Mouse (Mus musculus) midbrain, embryonic 16.5 days (tissue): ENCODE results near the gene Ctrc. TPM values are rescaled to one million over a fixed set of nuclear protein-coding genes. Genes with fewer than 3 reads are reported as not detected.

Source experiments
- ATAC-seq: fragments of 200-750 bp; cut with Nextera tagmentation; 2 replicates; pipeline ENCODE4 v1.8.0; 2017; ENCODE audit warnings: moderate TSS enrichment
- H3K27ac ChIP-seq: fragments of 300-500 bp; sonication (generic); 2 replicates; pipeline ENCODE4 v1.5.1; 2014; ENCODE audit warnings: mild to moderate bottlenecking, low read length, mixed read lengths
- H3K27me3 ChIP-seq: fragments of 300-500 bp; sonication (generic); 2 replicates; pipeline ENCODE4 v1.6.1; 2014; ENCODE audit warnings: low read depth, low read length, mixed read lengths; ENCODE audit not compliant: control insufficient read depth, insufficient read depth
- H3K36me3 ChIP-seq: fragments of 300-500 bp; sonication (generic); 2 replicates; pipeline ENCODE4 v1.6.1; 2014; ENCODE audit warnings: mild to moderate bottlenecking, low read length, moderate library complexity, mixed read lengths; ENCODE audit not compliant: control insufficient read depth, insufficient read depth
- H3K4me1 ChIP-seq: fragments of 300-500 bp; sonication (generic); 2 replicates; pipeline ENCODE4 v1.6.1; 2014; ENCODE audit warnings: mild to moderate bottlenecking, low read length, mixed read lengths; ENCODE audit not compliant: control insufficient read depth, insufficient read depth
- H3K4me2 ChIP-seq: fragments of 300-500 bp; sonication (generic); 2 replicates; pipeline ENCODE4 v1.6.1; 2014; ENCODE audit warnings: mild to moderate bottlenecking, low read length, mixed read lengths
- H3K4me3 ChIP-seq: fragments of 300-500 bp; sonication (generic); 2 replicates; pipeline ENCODE4 v1.5.1; 2014; ENCODE audit warnings: low read depth, mild to moderate bottlenecking, low read length, moderate library complexity, mixed read lengths
- H3K9ac ChIP-seq: fragments of 300-500 bp; sonication (generic); 2 replicates; pipeline ENCODE4 v1.6.1; 2014; ENCODE audit warnings: low read depth, low read length, mixed read lengths
- H3K9me3 ChIP-seq: fragments of 300-500 bp; sonication (generic); replicated peaks from 2 replicates; pipeline ENCODE4 v1.6.1; 2014; ENCODE audit warnings: mild to moderate bottlenecking, low read length, mixed read lengths; ENCODE audit not compliant: control insufficient read depth, poor library complexity, severe bottlenecking
- WGBS: fragments of 180-500 bp; shearing (Covaris S2); extraction: QIAGEN DNeasy Blood & Tissue Kit; methylation state at CpG from one replicate; pipeline ENCODE4 v1.1.7; 2014; 5-methylcytosine and 5-hydroxymethylcytosine counted together
- polyA plus RNA-seq: library from polyadenylated mRNA; unstranded; fragments of >200 nt; fragmentation: Nextera tagmentation; extraction: Ambion mirVana; gene quantifications from 2 replicates; pipeline ENCODE4 v1.2.1, GENCODE M21; 2015

The Ctrc gene
- polyA plus RNA-seq, 1 experiment from 2014 or later, result not detected

GRCm38 (mm10) chr4:141863726-141864280, 17.6 kb upstream of the Ctrc start:
- Histone ChIP-seq H3K4me3 (no peak overlapping the region), H3K9ac (no peak overlapping the region), H3K9me3 (no peaks in the 10 kb centered on the region), H3K27me3 (no peaks in the 10 kb centered on the region), H3K4me2 (no peak overlapping the region), H3K27ac (no peak overlapping the region), H3K4me1 (peaks cover 10% of the 10 kb centered on the region), H3K36me3 (peaks cover 3% of the 10 kb centered on the region; the same call in 1 of the 2 replicates)
- ATAC-seq, result no peak
- WGBS, result 87% methylated on average over 7 of the region's 7 CpGs

- H3K9me3 ChIP-seq, result no peaks in the 10 kb centered on the region
- H3K4me2 ChIP-seq, result no peak overlapping the region
- peaks cover 3% of the 10 kb centered on the region; the same call in 1 of the 2 replicates for H3K36me3 ChIP-seq
- no peak overlapping the region for H3K9ac ChIP-seq
- H3K27ac ChIP-seq, result no peak overlapping the region
- no peak for ATAC-seq
- WGBS, result 75% methylated on average over 5 of the region's 5 CpGs
- no peak overlapping the region for H3K4me3 ChIP-seq
- peaks cover 10% of the 10 kb centered on the region for H3K4me1 ChIP-seq
- H3K27me3 ChIP-seq, result no peaks in the 10 kb centered on the region
Observed at GRCm38 (mm10) chr4:141862867-141863266, 16.7 kb upstream of the Ctrc start.

- Histone ChIP-seq H3K27me3 (no peaks in the 10 kb centered on the region), H3K27ac (no peak overlapping the region), H3K9ac (no peak overlapping the region), H3K4me2 (no peak overlapping the region), H3K4me1 (0 out of 2 replicates have a peak, but pooled peaks cover 2% of the 10 kb centered on the region), H3K36me3 (peaks cover 3% of the 10 kb centered on the region; the same call in 1 of the 2 replicates), H3K4me3 (no peak overlapping the region), H3K9me3 (no peaks in the 10 kb centered on the region)
- no peak for ATAC-seq
- WGBS, result 95% methylated on average over 17 of the region's 17 CpGs
Observed at GRCm38 (mm10) chr4:141861591-141862295, 15.6 kb upstream of the Ctrc start.

- H3K4me3 ChIP-seq, result no peak overlapping the region
- no peaks in the 10 kb centered on the region for H3K27me3 ChIP-seq
- no peaks in the 10 kb centered on the region for H3K9me3 ChIP-seq
- no peak for ATAC-seq
- H3K4me2 ChIP-seq, result no peak overlapping the region
- H3K27ac ChIP-seq, result no peak overlapping the region
- H3K36me3 ChIP-seq, result peaks cover 3% of the 10 kb centered on the region; the same call in 1 of the 2 replicates
- no peak overlapping the region for H3K9ac ChIP-seq
- 75% methylated on average over 19 of the region's 19 CpGs for WGBS
- H3K4me1 ChIP-seq, result no peaks in the 10 kb centered on the region
Observed at GRCm38 (mm10) chr4:141860246-141860841, 14.2 kb upstream of the Ctrc start.

DNA sequence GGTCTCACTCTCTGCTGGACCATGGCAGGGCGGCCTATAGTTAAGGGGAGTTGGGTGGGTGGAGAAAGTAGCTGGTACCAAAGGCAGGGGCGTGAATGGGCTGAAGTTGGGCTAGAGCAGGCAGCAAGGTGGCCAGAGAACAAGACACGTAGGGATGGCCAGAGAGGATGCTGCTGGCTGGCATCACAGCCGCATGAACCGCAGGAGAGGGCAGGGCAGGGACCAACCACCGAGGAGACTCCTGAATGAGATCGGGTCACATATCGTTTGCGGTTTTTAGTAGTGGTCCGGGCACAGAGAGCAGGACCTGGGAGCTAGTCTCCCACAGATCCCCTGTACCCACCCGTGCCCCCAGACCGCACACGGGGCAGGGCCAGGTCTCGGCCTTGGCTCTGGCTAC, 13.2 kb upstream of the Ctrc start:
- H3K9me3 ChIP-seq, result no peaks in the 10 kb centered on the region
- no peaks in the 10 kb centered on the region for H3K27me3 ChIP-seq
- no peak overlapping the region for H3K9ac ChIP-seq
- WGBS, result 97% methylated on average over 14 of the region's 14 CpGs
- H3K4me2 ChIP-seq, result no peak overlapping the region
- ATAC-seq, result no peak
- no peak overlapping the region for H3K4me3 ChIP-seq
- peaks cover 3% of the 10 kb centered on the region; the same call in 1 of the 2 replicates for H3K36me3 ChIP-seq
- no peak overlapping the region for H3K27ac ChIP-seq
- H3K4me1 ChIP-seq, result no peaks in the 10 kb centered on the region

GRCm38 (mm10) chr4:141858501-141858900, 12.3 kb upstream of the Ctrc start:
- 90% methylated on average over 20 of the region's 20 CpGs for whole genome bisulfite sequencing
- no peaks in the 10 kb centered on the region for H3K9me3 ChIP-seq
- H3K9ac ChIP-seq, result no peak overlapping the region
- no peak overlapping the region for H3K4me3 ChIP-seq
- ATAC-seq, result no peak
- peaks cover 3% of the 10 kb centered on the region; the same call in 1 of the 2 replicates for H3K36me3 ChIP-seq
- H3K27ac ChIP-seq, result no peak overlapping the region
- no peaks in the 10 kb centered on the region for H3K4me1 ChIP-seq
- no peak overlapping the region for H3K4me2 ChIP-seq
- H3K27me3 ChIP-seq, result no peaks in the 10 kb centered on the region

DNA sequence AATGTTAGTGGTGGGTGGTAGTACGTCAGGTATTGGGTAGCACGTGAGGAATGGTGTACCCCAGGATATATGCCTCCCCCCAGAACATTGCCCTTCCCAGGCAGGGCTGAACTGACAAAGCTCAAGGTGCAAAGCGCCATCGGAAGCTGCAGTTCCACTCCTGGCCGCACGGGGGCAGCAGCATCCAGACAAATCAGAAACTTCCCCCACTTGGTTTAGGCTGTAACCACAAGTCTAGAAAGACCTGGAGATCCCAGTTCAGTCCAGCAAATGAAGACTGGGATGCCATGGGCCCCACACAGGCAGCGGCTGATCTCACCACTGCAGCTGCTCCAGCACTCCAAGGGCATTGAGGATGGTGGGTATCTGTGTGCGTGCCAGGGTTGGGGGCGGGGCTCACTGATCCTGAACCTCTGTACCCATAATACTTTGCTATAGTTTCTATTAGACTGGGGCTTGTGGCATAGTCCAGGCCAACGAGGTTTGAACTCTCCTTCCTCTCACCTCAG, 11.3 kb upstream of the Ctrc start:
- WGBS, result 16% methylated on average over 10 of the region's 10 CpGs
- Histone ChIP-seq H3K4me3 (no peak overlapping the region), H3K9ac (no peak overlapping the region), H3K9me3 (no peaks in the 10 kb centered on the region), H3K27ac (no peak overlapping the region), H3K27me3 (no peaks in the 10 kb centered on the region), H3K36me3 (peaks cover 3% of the 10 kb centered on the region; the same call in 1 of the 2 replicates), H3K4me1 (no peaks in the 10 kb centered on the region), H3K4me2 (no peak overlapping the region)
- peak; percentile 71 for ATAC-seq

DNA sequence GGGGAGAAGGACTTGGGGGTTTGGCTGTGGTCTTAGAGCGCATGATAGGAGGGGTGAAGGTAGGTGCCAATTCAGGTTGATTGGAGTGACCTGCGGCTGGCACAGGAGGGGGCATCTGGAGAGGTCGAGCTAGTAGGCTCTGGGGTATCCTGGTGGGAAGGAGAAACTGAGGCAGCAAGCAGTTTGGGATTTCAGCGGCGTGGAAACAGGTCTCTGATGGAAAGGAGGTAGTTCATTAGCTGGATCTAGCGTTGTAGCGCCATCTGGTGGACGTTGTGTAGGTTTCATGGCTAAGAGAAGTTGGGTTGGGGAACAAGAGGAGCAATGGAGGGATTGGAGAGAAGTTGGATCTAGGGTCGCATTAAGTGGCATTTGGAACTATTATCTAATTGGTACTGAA, 7.3 kb upstream of the Ctrc start:
- no peaks in the 10 kb centered on the region for H3K4me1 ChIP-seq
- no peak overlapping the region for H3K4me3 ChIP-seq
- no peaks in the 10 kb centered on the region for H3K9me3 ChIP-seq
- H3K4me2 ChIP-seq, result no peak overlapping the region
- no peaks in the 10 kb centered on the region for H3K36me3 ChIP-seq
- no peak for ATAC-seq
- H3K27me3 ChIP-seq, result no peaks in the 10 kb centered on the region
- H3K27ac ChIP-seq, result no peak overlapping the region
- no peak overlapping the region for H3K9ac ChIP-seq
- WGBS, result 76% methylated on average over 9 of the region's 9 CpGs

DNA sequence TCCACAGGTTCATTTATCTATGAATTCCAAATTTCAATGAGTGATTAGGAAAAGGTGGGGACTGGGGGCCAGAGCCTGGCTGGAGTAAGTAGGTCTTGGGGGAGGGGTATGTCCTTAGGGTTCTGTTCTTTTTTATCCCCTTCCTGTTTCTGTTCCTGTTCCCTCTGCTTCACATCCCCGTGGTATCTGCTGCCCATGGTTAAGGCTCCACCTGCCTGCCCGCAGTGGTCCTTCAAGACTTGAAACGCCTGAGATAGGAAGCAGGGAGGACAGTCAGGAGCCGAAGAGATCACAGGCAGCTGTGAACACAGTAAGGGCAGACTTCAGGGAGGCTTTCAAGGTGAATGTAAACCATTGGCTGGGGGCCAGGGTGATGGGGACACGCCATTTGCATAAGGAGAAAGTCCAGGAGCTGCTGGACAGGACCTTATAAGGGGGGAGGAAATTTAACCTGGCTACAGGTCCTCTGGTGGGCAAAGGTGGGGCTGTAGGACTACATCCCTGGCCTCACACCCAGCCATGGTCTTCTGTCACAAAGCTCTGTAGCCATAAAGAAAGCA, 11.5 kb downstream of the Ctrc start:
- WGBS, result 63% methylated on average over 5 of the region's 5 CpGs
- Histone ChIP-seq H3K4me3 (no peak overlapping the region), H3K27me3 (no peaks in the 10 kb centered on the region), H3K4me1 (no peaks in the 10 kb centered on the region), H3K4me2 (no peak overlapping the region), H3K9ac (no peak overlapping the region), H3K36me3 (no peaks in the 10 kb centered on the region), H3K9me3 (no peaks in the 10 kb centered on the region), H3K27ac (no peak overlapping the region)
- no peak for ATAC-seq
